Mouse (Mus musculus) mesoderm, embryonic 11.5 days (tissue): Measurements from ENCODE around the gene Bud13.
A peak's percentile ranks its signal among the peaks of the same experiment; 100 is the strongest.
"Not testable (repeated sequence)": the region's sequence is repeated elsewhere in the genome, so short reads cannot be mapped to it uniquely, and the experiment has no call there.

Source experiments
- DNase-seq: peaks from one replicate; pipeline ENCODE4 v3.0.0-alpha.2; 2012; ENCODE audit warnings: low read depth, low spot score

Gene Bud13

DNA sequence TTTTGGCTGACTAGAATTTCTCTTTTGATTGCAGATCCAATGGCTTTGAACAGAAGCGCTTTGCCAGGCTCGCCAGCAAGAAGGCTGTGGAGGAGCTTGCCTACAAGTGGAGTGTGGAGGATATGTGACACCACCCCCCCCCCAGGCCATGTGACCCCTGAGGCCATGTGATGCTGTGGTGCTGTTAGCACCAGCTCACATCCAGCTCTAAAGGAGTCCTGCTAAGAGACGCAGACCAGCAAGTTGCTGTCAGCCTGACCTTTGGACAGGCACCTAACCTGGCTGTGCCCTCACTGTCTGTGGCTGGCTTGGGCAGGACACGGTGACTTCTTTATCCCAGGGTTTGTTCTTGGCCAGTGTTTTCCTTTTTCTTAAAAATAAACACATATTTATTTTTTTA lies 15.6 kb downstream of the Bud13 start:
- no peak for DNase-seq

DNA sequence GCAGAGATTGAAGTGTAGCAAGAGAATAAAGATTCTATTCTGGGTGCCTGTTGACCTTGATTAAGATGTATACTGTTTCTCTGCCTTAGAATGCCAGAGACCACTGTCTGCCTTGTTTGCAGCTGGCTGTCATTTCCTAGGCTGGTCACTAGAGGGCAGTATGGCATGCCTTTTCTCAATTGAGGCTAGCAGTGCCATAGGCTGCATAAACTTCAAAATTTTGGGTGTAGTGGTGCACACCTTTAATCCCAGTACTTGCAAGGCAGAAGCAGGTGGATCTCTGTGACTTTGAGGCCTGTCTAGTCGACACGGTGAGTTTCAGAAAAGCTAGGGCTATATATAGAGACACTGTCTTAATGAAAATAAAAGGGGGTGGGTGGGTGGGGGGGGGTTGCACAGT lies 19.3 kb downstream of the Bud13 start:
- DNase-seq: peak; percentile 70

DNA sequence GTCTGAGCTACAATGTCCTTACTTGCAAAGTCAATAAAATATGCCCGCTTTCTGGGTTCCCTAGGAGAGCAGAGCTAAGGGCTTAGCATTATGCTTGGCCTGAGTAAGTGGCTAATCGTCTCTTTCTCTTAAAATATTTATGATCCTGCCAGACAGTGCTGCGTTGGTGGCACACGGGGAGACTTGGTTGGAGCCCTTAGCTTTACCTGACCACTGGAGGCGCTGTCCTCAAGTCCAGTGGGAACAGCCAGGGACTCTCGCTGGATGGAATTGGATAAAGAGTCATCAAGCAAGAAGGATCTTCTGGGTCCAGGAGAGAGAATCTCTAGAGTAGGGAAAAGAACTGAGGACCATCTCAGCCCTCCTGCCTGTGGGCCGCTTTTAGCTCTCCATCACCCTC lies 26.3 kb downstream of the Bud13 start:
- no peak for DNase-seq

DNA sequence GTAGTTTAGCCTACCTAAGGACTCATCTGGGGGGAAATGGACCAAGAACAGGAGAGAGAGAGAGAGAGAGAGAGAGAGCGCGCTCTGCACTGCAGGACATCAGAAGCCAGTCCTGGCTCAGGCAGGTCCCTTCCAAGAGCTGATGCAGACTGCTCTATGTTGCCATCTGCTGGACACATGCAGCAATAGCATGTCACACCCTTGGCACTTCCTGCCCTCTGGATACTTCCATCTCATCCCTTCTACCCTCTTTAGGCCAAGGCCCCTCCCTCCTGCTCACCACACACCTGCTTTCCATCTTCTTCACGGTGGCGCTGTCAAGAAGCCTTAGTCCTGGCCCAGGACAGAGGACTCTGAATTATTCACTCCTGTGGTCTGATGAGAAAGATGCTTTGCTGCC lies 31.7 kb downstream of the Bud13 start:
- peak; percentile 87 for DNase-seq

DNA sequence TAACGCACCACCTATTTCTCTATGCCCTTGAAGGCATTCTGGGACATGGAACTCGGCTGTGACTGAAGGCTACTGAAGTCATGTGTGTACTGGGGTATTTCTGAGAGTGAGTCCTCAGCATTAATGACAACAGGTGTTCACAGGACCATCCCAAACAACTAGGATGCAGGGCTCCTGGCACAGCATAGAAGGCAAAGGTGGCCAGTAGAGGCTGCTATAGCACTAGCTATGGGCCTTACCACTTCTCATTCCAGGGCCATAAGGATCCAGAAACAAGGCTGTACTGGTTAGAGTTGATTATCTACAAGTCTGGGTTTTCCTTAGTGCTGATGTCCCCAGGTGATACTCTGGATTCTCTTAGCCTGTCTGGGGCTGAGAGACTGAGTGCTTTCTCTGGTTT lies 32.1 kb downstream of the Bud13 start:
- no peak for DNase-seq

DNA sequence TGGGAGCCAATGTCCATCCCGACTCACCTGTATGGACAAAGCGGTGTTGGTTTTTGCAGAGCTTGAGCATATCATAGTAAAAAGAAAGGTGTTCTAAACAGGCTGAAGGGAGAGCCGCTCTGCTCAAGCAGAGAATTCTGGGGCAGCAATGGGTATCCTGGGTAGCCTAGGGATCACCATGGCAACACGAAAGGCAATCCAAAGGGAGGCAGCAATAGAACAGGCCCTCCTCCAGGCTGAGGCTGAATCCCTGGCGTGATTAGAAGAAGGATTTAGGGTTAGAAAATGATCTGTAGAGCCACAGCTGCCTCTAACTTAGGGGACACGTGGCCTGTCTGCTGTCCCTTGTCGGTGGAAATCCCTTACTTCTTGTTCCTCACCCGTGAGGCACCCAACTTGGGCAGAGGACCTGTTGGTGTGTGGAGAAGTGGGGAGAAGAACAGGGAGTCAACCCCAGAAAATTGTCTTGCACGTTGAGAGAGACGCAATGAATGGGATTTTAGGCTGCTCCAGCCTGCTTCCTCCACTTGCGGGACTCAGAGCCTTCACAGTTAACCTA lies 33.1 kb downstream of the Bud13 start:
- DNase-seq: no peak

DNA sequence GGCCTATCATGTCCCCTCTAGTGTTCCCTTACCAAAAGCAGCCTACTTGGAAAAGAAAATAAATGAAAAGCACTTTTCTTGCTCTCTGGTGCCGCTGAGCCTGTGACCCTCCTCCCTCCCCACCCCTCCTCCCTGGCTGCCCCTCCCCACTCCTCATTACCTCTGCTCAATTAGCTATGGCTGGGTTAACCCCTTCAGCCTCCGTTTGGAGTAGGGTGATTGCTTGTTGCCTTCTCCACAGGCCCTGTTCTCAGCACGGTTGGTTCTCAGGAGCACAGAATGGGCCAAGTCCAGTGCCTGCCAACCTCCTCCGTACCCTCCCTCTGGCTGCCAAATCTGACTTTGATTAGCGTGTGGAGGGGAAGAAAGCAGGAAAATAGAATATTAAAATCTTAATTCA lies 33.6 kb downstream of the Bud13 start:
- no peak for DNase-seq

DNA sequence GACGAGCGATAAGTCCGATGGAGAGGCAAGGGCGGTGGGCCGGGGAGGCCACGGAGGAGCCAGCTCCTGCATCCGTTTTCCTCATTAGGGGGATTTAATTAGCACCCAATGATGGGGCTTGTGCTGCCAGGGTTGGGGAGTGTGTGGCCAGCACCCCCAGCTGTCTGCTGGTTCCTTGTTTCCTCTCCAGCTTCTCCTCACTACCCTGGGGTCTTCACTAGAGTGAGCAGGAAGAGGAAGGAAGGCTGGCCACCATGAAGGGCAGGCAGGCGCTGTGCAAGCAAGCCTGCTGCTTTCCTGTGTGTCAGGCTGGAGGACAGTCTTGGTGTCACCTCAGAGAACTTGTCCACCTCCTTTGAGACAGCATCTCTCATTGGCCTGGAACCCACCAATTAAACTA lies 34.1 kb downstream of the Bud13 start:
- no peak for DNase-seq

DNA sequence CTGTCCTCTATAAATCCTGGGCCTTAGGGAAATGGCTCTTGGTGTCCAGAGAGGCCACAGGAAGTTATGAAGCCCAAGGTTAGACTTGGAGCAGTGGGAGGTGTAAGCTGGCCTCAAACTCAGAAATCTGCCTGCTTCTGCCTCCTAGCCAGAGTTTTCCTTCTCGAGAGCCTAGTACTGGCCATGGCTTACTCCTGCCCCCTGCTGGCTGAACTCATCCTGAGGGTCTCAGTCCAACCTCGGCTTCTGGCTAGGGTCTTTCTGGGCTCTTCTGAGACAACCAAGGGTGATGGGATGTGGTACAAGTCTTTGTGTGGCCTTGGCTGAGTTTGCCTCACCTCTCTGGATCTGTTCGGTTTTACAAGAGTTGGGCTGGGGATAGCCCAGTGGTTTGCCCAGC lies 35.1 kb downstream of the Bud13 start:
- DNase-seq: no peak

DNA sequence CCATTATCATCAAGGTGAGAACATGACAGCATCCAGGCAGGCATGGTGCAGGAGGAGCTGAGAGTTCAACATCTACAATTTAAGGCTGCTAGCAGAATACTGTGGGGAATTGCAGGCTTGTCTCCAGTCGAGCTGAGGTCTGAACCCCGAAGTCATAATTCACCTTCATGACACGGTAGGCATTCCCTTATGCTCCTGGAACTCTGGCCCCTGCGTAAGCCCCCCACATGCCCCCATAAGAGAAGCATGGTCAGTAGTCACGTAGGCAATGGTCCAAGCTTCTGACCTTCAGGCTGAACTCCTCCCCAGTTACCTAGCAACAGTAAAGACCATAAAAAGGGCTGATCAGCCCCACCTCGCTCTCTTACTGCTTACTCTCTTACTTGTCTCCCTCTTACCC lies 37.1 kb downstream of the Bud13 start, which contains the start of gene 4931429L15Rik:
Gene 4931429L15Rik (minus strand): TSS at position 101 of the 400 bp plus-strand sequence.
- DNase-seq: not testable (repeated sequence)

DNA sequence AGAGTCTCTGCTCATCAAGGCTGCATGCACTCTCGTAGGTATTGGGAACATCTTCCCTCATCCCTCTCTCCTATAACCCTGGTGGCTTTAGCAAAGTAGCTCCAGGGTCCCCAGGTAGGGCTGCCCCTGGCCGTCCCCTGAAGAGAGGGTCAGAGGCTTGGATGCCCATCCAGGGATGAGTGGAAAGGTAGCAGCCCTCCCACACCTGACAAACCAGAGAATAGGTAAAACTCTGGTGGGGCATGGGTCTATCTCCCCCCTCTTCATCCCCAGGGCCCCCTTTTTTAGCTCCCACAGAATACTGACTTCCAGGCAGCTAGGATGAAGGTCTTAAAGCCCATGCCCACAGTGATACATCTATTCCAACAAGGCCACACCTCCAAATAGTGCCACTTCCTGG lies 37.7 kb downstream of the Bud13 start:
- no peak for DNase-seq

DNA sequence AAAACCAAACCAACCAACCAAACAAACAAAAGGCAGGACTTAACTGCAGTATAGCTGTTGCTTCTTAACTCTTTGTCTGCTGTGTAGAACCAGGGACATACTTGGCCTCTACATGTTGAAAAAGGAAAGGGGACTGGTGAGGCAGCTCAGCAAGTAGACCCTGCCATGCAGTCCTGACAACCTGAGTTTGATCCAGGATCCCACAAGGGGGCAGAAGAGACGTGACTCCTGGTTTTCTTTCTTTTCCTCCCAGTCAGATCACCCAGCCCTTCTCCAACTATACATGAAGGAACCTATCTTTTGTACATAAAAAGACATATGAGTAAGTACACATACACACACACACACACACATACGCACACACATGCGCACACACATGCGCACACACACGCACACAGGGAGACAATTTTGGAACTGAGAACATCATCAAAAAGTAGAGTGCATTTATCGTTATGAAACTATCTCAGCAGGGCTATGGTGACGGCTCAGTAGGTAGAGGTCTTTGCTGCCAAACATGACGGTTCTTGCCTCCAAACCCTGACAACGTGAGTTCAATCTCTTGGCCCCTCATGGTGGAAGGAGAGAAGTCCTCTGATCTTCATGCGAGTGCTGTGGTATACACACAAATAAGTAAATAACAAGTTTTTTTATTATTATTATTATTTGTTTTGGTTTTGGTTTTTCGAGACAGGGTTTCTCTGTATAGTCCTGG lies 44.0 kb downstream of the Bud13 start:
- DNase-seq: no peak

DNA sequence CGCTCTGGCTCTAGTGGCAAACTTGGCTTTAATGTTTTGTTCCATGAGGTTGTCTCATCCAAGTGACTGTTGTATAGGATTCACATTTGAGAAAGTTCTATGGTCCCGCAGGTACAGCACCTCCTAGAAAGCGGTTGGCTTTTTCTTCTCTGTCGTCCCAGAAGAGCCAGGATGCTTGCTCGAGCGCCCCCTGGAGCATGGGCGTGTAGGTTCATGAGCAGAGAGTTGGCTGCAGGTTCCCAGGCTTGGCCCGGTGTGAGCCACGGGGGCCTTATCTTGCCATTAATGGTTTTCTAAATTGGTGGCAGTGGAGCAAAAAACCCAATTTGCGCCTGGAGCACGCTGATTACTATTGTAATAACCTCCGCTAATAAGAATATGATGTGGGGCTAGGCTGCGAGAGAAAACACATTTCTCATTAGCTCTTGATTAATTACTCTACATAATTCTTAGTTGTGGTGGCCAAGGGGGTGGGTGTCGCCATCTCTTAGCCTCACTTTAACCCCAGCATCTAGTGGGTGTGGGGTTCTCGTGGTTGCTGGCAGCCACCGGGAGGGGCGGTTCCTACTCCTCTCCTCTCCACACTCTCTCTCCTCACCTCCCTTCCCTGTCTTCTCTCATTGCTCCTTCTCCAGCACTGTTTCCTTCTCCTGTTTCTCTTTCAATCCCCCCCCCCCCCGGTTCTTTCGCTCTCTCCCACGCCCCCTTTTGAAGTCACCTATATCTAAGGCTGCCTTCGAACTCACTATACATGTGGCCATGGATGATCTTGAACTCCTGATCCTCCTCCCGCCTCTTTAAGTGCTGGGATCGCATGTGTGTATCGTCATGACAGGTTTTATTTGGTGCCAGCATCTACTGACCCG lies 45.1 kb downstream of the Bud13 start:
- DNase-seq: no peak

DNA sequence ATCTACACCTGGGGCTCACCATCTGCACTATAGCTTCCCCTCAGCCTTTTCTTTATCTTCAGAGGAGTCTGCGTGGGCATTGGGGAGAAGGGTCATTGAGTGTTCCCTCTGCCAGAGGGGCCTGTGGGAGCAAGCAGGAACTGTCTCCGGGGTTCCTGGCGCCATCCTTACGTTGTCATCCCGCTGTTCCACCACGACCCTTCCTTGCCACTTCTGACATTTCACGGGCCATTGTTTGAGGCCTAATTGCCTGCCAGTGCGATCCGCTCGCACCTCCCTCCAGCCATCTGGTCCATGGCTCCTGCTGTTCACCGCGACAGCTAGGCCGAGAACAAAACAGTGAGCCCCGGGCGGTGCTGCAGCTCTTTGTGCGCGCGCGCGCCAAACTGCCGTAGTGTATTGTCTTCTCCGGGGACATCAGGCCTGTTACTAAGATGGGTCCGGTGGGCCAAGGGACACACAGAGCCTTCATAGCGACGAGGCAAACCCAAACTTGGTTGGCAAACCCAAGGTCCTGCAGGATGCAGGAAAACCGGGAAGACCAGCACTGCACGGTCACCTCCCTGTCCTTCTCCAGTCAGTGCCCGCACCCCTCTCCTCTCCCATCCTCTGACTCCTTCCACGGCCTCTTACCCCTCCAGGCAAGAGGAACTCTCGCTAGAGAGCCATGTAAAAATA lies 45.9 kb downstream of the Bud13 start:
- peak; percentile 81 for DNase-seq

DNA sequence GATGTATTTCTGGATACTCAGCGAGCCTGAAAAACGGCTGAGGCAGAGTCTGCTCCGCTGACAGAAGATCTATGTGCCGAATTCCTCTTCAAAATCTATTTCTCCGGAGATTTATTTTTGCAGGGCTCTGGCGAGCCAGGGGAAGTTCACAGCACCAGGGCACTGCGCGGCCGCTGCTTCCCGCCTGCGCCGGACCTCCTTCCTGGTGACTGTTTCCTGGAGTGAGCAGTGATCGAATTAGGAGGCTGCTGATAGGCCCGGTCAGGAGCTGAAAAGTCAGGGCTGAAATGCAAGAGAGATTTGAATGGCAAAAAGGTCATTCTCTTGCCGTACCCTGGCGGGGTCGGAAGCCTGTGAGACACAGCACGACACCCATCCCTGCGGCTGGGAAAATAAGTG lies 46.4 kb downstream of the Bud13 start:
- DNase-seq: peak; percentile 70

DNA sequence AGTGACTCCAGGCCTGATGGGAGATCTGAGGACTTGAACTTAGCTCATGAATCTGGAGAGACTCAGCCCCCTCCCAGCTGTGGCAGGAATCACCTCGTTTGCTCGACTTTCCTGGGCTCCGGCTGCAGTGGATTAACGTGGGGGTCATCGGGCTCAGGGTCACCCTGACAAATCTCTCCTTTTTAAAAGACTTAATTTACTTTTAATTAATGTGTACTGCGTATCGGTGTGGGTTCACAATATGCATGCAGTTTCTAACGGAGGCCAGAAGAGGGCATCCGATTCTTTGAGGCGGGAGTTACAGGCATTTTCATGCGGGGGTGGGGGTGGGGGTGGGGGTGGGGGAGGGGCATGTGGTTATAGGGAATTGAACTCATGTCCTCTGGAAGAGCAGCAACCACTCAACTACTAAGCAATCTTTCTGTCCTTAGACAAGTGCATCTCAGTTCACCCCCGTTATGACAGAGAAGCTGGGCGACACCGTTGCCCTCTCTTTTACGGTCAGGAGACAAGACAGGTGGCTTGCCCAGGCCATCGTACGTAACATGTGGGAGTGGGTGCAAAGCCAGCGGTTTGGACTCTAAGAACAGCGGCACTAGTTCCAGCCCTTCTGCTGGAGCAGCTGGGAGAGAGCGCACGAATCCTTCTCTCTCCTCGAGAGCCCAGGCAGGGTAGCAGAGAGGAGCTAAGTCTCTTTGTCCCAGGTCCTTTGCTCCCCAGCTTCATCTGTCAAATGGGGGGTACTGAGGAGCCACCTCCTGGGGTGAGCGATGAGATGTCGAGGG lies 47.2 kb downstream of the Bud13 start:
- no peak for DNase-seq

DNA sequence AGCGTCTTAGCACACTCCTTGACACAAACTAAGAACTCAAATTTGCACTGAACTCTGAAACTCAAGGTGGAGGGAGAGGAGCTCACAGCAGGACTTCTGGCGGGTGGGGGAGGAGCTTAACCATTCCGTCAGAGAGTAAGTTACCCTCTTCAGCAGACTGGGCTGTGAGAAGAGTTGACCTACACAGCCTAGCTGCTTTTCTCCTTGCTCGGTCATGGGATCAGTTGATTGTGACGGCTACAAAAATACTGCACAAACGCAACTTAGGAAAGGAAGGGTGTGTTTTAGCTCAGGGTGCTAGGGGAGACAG lies 47.7 kb downstream of the Bud13 start:
- DNase-seq: no peak

DNA sequence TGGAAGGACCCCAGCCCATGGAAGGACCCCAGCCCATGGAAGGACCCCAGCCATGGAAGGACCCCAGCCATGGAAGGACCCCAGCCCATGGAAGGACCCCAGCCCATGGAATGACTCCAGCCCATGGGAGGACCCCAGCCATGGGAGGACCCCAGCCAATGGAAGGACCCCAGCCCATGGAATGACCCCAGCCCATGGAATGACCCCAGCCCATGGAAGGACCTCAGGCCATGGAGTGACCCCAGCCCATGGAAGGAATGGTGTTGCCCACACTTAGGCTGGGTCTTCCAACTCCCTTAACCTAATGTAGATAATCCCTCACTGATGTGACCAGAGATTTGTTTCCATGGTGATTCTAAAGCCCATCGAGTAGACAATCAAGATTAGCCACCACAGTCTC lies 48.5 kb downstream of the Bud13 start:
- no peak for DNase-seq

DNA sequence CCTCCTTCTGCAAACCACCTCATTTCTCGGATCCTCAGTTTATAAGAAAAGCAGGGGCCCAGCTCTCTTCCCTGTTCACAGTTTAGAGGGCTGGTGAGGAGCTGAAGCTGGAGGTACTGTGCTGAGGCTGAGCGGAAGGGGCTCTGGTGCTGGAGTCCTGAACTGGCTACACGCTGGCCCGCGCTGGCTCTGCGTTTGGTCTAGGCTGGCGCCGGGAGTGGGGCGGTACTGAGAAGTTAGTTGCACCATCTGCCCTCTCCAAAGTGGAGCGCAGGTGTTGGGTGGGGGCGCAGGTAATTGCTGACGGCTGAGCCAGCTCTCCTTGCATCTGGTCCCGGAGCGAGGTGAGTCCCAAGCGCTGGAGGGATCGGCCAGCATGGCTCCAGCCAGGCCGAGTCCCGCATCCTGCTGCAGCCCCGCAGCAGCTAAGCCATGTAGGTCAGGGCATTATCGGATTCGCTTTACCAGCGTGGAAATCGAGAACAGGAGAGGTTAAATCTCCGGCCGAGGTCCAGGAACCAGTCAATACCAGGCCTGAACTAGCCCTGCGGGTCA lies 51.7 kb downstream of the Bud13 start:
- no peak for DNase-seq

DNA sequence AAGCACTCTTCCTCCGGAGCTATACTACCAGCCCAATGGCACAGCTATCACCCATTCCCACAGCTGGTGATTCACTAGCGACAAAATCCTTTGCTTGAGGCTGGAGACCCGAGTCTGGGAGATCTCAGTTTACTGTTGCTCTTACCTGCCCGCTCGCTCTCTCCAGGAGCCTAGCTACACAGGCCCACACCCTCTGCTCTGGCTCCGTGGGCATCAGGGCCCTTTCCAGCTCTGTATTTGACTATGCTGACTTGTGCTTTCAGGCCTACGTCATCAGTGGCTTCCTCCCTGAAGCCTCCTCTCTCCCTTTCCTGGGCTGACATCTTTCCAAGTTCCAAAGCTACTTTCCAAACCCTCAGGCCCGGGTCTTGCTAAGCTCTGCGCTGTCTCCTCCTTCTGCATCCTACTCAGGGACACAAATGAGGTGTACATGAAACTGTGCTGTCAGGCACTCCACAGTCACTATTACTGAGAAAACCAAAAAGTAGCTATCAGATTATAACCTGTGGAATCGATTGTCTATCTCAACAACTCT lies 52.7 kb downstream of the Bud13 start:
- no peak for DNase-seq

DNA sequence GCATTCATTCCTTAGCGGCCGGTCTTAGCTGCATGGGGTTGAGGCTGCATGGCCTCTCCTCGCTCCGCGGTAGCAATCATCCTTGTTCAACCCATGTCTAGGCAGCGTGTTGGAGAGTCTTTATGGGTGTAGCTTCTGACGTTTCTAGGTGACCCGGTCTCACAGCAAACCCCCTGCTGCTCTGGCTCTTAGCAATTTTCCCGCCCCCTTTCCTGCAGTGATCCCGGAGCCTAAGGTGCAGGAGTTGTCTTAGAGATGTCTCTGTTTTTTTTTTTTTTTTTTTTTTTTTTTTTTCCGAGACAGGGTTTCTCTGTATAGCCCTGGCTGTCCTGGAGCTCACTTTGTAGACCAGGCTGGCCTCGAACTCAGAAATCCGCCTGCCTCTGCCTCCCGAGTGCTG lies 53.5 kb downstream of the Bud13 start:
- not testable (repeated sequence) for DNase-seq
